Mouse (Mus musculus): ENCODE measurements at regions not wholly inside any gene's neighbourhood (a gene's known extent, or its start where the extent isn't known, plus 50 kb on each side); places are given as distances from the start of the nearest gene placed in this dataset.

GRCm38 (mm10) chr13:6199107-6199506 is 337.8 kb downstream of the Klf6 start:
- no peaks in the 10 kb centered on the region for H3K4me1 ChIP-seq (ENCODE audit: control insufficient read depth, insufficient read depth, low read length)
- TF ChIP-seq POLR2A (IDR thresholded peaks at IDR 0.05; ENCODE audit: borderline replicate concordance, control insufficient read depth, low read depth, low read length) (no peak), CTCF (IDR thresholded peaks at IDR 0.05; ENCODE audit: control insufficient read depth, insufficient read depth, low read length) (no peak)
- WGBS = 86% methylated on average over 6 of the region's 6 CpGs
- no peak overlapping the region for H3K4me3 ChIP-seq (replicated peaks; ENCODE audit: control insufficient read depth, low read depth, low read length)
- H3K27ac ChIP-seq (ENCODE audit: control insufficient read depth, insufficient read depth, low read depth, low read length, poor library complexity) = no peak overlapping the region

DNA sequence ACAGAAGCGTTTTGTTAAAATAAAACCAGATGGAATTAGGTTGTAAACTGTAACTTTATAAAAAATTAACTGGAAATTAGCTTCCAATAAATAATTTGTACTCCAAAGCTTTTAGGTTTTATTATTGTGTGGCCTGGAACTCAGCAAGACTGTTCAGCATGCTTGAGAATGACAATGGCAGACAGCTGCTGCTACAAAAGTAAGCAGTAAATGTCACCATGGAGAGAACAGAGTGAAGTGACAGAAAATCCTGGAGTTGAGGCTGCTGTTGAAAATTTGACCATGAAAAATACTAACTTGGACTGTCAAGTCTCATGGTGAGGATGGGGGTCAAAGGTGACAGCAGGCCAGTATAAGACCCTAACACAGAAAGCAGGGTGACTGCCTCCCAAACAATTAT is 340.2 kb downstream of the Klf6 start:
- H3K4me1 ChIP-seq (ENCODE audit: control insufficient read depth, insufficient read depth, low read length) = no peaks in the 10 kb centered on the region
- TF ChIP-seq CTCF (IDR thresholded peaks at IDR 0.05; ENCODE audit: control insufficient read depth, insufficient read depth, low read length) (no peak), POLR2A (IDR thresholded peaks at IDR 0.05; ENCODE audit: borderline replicate concordance, control insufficient read depth, low read depth, low read length) (no peak)
- H3K4me3 ChIP-seq (replicated peaks; ENCODE audit: control insufficient read depth, low read depth, low read length) = no peak overlapping the region
- H3K27ac ChIP-seq (ENCODE audit: control insufficient read depth, insufficient read depth, low read depth, low read length, poor library complexity) = no peak overlapping the region
- WGBS = 72% methylated on average over 1 of the region's 1 CpGs

DNA sequence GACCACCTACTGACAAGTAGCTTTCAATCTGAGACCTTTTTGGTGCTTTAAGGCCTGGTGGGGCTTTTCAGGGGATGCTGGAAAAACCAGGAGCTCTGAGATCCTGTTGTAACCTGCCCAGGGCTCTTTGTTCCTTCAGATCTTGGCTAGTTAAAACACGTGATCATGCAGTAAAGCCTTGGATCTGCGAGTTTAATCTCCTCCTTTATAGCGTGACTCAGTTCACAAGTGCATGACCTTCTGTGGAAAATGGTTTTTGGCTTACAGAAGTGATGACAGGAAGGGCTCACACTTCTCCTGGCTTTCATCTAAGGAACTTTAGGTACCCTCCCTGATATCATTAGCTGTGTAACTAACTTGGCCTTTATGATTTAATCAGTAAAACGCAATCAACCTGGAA is 343.1 kb upstream of the Pitrm1 start:
- Histone ChIP-seq H3K27ac (ENCODE audit: control insufficient read depth, insufficient read depth, low read depth, low read length, poor library complexity) (no peak overlapping the region), H3K4me3 (replicated peaks; ENCODE audit: control insufficient read depth, low read depth, low read length) (no peak overlapping the region), H3K4me1 (ENCODE audit: control insufficient read depth, insufficient read depth, low read length) (no peaks in the 10 kb centered on the region)
- TF ChIP-seq CTCF (IDR thresholded peaks at IDR 0.05; ENCODE audit: control insufficient read depth, insufficient read depth, low read length) = no peak
- no peak for TF ChIP-seq POLR2A (IDR thresholded peaks at IDR 0.05; ENCODE audit: borderline replicate concordance, control insufficient read depth, low read depth, low read length)
- 83% methylated on average over 4 of the region's 4 CpGs for WGBS

GRCm38 (mm10) chr13:6212550-6212949 is 335.4 kb upstream of the Pitrm1 start:
- TF ChIP-seq POLR2A (IDR thresholded peaks at IDR 0.05; ENCODE audit: borderline replicate concordance, control insufficient read depth, low read depth, low read length) (no peak), CTCF (IDR thresholded peaks at IDR 0.05; ENCODE audit: control insufficient read depth, insufficient read depth, low read length) (no peak)
- WGBS = 65% methylated on average over 2 of the region's 2 CpGs

GRCm38 (mm10) chr13:6214189-6214588 is 333.8 kb upstream of the Pitrm1 start:
- TF ChIP-seq CTCF (IDR thresholded peaks at IDR 0.05; ENCODE audit: control insufficient read depth, insufficient read depth, low read length) = no peak
- no peak for TF ChIP-seq POLR2A (IDR thresholded peaks at IDR 0.05; ENCODE audit: borderline replicate concordance, control insufficient read depth, low read depth, low read length)
- Histone ChIP-seq H3K4me1 (ENCODE audit: control insufficient read depth, insufficient read depth, low read length) (no peaks in the 10 kb centered on the region), H3K4me3 (replicated peaks; ENCODE audit: control insufficient read depth, low read depth, low read length) (no peak overlapping the region), H3K27ac (ENCODE audit: control insufficient read depth, insufficient read depth, low read depth, low read length, poor library complexity) (no peak overlapping the region)
- WGBS = 79% methylated on average over 2 of the region's 2 CpGs

More at GRCm38 (mm10) chr13:6212550-6212949, 335.4 kb upstream of the Pitrm1 start:
- Histone ChIP-seq H3K4me1 (ENCODE audit: control insufficient read depth, insufficient read depth, low read length) (no peaks in the 10 kb centered on the region), H3K27ac (ENCODE audit: control insufficient read depth, insufficient read depth, low read depth, low read length, poor library complexity) (no peak overlapping the region), H3K4me3 (replicated peaks; ENCODE audit: control insufficient read depth, low read depth, low read length) (no peak overlapping the region)

- H3K4me1 ChIP-seq (ENCODE audit: control insufficient read depth, insufficient read depth, low read length) = no peaks in the 10 kb centered on the region
- TF ChIP-seq POLR2A (IDR thresholded peaks at IDR 0.05; ENCODE audit: borderline replicate concordance, control insufficient read depth, low read depth, low read length) = no peak
- TF ChIP-seq CTCF (IDR thresholded peaks at IDR 0.05; ENCODE audit: control insufficient read depth, insufficient read depth, low read length) = no peak
- H3K27ac ChIP-seq (ENCODE audit: control insufficient read depth, insufficient read depth, low read depth, low read length, poor library complexity) = no peak overlapping the region
- 72% methylated on average over 7 of the region's 7 CpGs for WGBS
- H3K4me3 ChIP-seq (replicated peaks; ENCODE audit: control insufficient read depth, low read depth, low read length) = no peak overlapping the region
Measured at GRCm38 (mm10) chr13:6226087-6226643, 321.8 kb upstream of the Pitrm1 start.

- 5% methylated on average over 1 of the region's 1 CpGs for WGBS
- no peak overlapping the region for H3K4me3 ChIP-seq (replicated peaks; ENCODE audit: control insufficient read depth, low read depth, low read length)
- TF ChIP-seq POLR2A (IDR thresholded peaks at IDR 0.05; ENCODE audit: borderline replicate concordance, control insufficient read depth, low read depth, low read length) (no peak), CTCF (IDR thresholded peaks at IDR 0.05; ENCODE audit: control insufficient read depth, insufficient read depth, low read length) (no peak)
- no peak overlapping the region for H3K27ac ChIP-seq (ENCODE audit: control insufficient read depth, insufficient read depth, low read depth, low read length, poor library complexity)
- no peaks in the 10 kb centered on the region for H3K4me1 ChIP-seq (ENCODE audit: control insufficient read depth, insufficient read depth, low read length)
Measured at GRCm38 (mm10) chr13:6228278-6228677, 319.7 kb upstream of the Pitrm1 start.

DNA sequence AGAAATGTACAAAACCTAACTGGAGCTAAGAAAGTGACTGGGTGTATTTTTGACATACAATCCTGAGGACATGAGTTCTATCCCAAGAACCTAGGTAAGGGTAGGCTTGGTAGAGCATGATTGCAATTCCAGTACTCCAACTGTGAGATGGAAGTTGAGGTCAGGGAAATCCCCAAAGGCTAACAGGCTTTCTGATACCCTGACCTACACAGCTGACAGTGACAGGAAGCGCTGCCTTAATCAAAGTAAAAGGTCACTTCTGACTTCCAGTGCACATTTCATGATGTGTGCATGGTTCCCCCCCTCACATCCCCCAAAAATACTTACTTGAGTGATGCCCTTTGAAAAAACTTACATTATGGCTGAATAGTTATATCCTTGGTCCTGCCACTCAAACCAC is 312.6 kb upstream of the Pitrm1 start:
- Histone ChIP-seq H3K27ac (ENCODE audit: control insufficient read depth, insufficient read depth, low read depth, low read length, poor library complexity) (no peak overlapping the region), H3K4me3 (replicated peaks; ENCODE audit: control insufficient read depth, low read depth, low read length) (no peak overlapping the region), H3K4me1 (ENCODE audit: control insufficient read depth, insufficient read depth, low read length) (no peaks in the 10 kb centered on the region)
- 85% methylated on average over 1 of the region's 1 CpGs for WGBS
- TF ChIP-seq POLR2A (IDR thresholded peaks at IDR 0.05; ENCODE audit: borderline replicate concordance, control insufficient read depth, low read depth, low read length) (no peak), CTCF (IDR thresholded peaks at IDR 0.05; ENCODE audit: control insufficient read depth, insufficient read depth, low read length) (no peak)

DNA sequence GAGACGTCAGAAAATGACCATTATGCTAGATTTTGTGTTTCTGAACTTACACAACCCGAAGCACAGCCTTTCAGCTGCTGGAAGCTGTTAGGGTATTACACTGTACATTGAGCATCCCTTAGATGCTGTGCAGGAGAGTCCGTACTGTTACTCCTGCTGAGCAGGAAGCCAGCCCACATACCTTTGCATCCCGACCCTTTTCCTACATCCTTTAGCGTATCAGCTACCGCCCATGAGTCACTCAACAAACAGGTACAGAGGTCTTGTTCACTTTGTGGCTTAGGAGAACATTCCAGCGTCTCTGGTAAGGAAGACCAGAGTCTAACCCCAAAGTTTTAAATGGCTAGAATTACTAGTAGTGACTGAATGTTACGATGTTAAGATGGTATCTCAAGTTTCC is 311.4 kb upstream of the Pitrm1 start:
- Histone ChIP-seq H3K4me3 (replicated peaks; ENCODE audit: control insufficient read depth, low read depth, low read length) (no peak overlapping the region), H3K27ac (ENCODE audit: control insufficient read depth, insufficient read depth, low read depth, low read length, poor library complexity) (no peak overlapping the region), H3K4me1 (ENCODE audit: control insufficient read depth, insufficient read depth, low read length) (no peaks in the 10 kb centered on the region)
- WGBS = 80% methylated on average over 8 of the region's 8 CpGs
- TF ChIP-seq POLR2A (IDR thresholded peaks at IDR 0.05; ENCODE audit: borderline replicate concordance, control insufficient read depth, low read depth, low read length) (no peak), CTCF (IDR thresholded peaks at IDR 0.05; ENCODE audit: control insufficient read depth, insufficient read depth, low read length) (no peak)

Data from bone marrow, adult 2 months (tissue).